In the genomic region with DNA sequence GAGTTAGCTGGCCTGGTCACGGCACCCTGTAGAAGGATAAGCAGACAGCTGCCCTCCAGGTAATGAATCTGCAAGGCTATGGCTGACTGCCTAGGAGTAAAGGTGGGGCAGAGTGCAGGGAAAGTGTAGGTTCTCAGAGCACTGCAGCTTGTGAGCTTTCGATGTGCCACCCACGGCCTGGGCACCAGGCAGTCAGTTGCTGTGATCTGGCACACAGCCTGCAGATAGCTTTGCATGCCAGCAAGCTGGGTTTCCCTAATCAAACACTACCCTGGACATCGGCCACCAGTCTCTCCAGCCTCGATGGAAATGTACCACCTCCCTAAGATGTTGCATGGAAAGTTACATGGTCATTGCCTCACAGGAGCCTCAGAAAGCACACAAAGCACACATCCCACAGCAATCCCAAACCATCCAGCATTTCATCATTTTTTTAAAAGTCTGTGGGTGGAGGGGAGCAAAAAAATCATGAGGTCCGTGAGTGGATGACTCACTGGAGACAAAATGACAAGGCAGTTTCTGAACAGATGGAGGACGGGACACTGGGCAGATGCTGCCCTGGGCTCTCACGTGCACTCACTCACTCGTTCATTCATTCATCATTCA, we compare ENCODE assay signal across 8 mouse cellular contexts.
DNase-seq lines count a peak whose midpoint lies in the region.

No protein-coding gene starts in this region.

- peak; percentile 80 to 93 for DNase-seq in adrenal gland, adult (ENCODE audit: inconsistent age in 2 of 2, low spot score in 1 of 2)
- DNase-seq in adrenal gland, postnatal 4 days (ENCODE audit: low spot score in 2 of 2): no peak
- peak; percentile 61 for DNase-seq in ovary, postnatal 36 days (ENCODE audit: low spot score)
- no peak for DNase-seq in ovary, postnatal 10 days (ENCODE audit: low spot score)
- peak; percentile 45 for DNase-seq in gonadal fat pad, adult 2 months (ENCODE audit: low read depth)
- DNase-seq in lung, postnatal 25 days (ENCODE audit: low spot score): peak; percentile 58
- no peak for DNase-seq in testis, postnatal 14 days (ENCODE audit: low spot score)
- no peak for DNase-seq in neural tube, embryonic 10.5 days (ENCODE audit: extremely low spot score, low spot score)

Comparison
In these comparisons a context has a peak if more than half of its experiments do, and no peak if none do; other contexts are left out.
1. DNase-seq: peak in adrenal gland, adult (2 of 2), ovary, postnatal 36 days (single experiment), gonadal fat pad, adult 2 months (single experiment) and lung, postnatal 25 days (single experiment); none in adrenal gland, postnatal 4 days (0 of 2), ovary, postnatal 10 days (single experiment), testis, postnatal 14 days (single experiment) and neural tube, embryonic 10.5 days (single experiment).